Mouse (Mus musculus) NIH3T3 (cell line): ENCODE results near the gene Ccl11.
A peak's percentile ranks its signal among the peaks of the same experiment; 100 is the strongest.

Experiments used
- DNase-seq: peaks from one replicate; pipeline ENCODE4 v3.0.0-alpha.2; 2012; ENCODE audit warnings: low read depth

The Ccl11 gene

GRCm38 (mm10) chr11:82047746-82048415 lies 9.7 kb upstream of the Ccl11 start:
- DNase-seq: peak; percentile 84

GRCm38 (mm10) chr11:82053849-82054248 lies 3.8 kb upstream of the Ccl11 start:
- DNase-seq: no peak

- DNase-seq: peak; percentile 69
These were observed 4.6 kb downstream of the Ccl11 start for GRCm38 (mm10) chr11:82062226-82062625.

- DNase-seq: no peak
These were observed 5.8 kb downstream of the Ccl11 start for GRCm38 (mm10) chr11:82063454-82063853.

- peak; percentile 82 for DNase-seq
These were observed 9.4 kb downstream of the Ccl11 start for GRCm38 (mm10) chr11:82066953-82067571.

GRCm38 (mm10) chr11:82071076-82071475 lies 13.5 kb downstream of the Ccl11 start:
- no peak for DNase-seq

- peak; percentile 52 for DNase-seq
These were observed 14.8 kb downstream of the Ccl11 start for GRCm38 (mm10) chr11:82072374-82072773.

GRCm38 (mm10) chr11:82072984-82073383 lies 15.4 kb downstream of the Ccl11 start:
- DNase-seq: no peak

GRCm38 (mm10) chr11:82073686-82074085 lies 16.1 kb downstream of the Ccl11 start:
- DNase-seq: peak; percentile 67

GRCm38 (mm10) chr11:82077031-82077430 lies 19.4 kb downstream of the Ccl11 start:
- no peak for DNase-seq

GRCm38 (mm10) chr11:82078136-82078730 lies 20.6 kb downstream of the Ccl11 start:
- peak; percentile 66 for DNase-seq

GRCm38 (mm10) chr11:82080865-82081264 lies 23.2 kb downstream of the Ccl11 start:
- no peak for DNase-seq

GRCm38 (mm10) chr11:82084360-82084759 lies 26.7 kb downstream of the Ccl11 start:
- DNase-seq: no peak

GRCm38 (mm10) chr11:82099511-82100323 lies 42.1 kb downstream of the Ccl11 start:
- no peak for DNase-seq

- no peak for DNase-seq
These were observed 43.5 kb downstream of the Ccl11 start for GRCm38 (mm10) chr11:82101087-82101486.

- no peak for DNase-seq
These were observed 43.9 kb downstream of the Ccl11 start, which contains the start of gene Ccl12 for GRCm38 (mm10) chr11:82101529-82101928. TSS of gene Ccl12 (plus strand) at chr11:82101845.

GRCm38 (mm10) chr11:82109611-82110010 lies 52.0 kb downstream of the Ccl11 start:
- peak; percentile 71 for DNase-seq

- DNase-seq: no peak
These were observed 53.0 kb downstream of the Ccl11 start for GRCm38 (mm10) chr11:82110372-82111248.
